Mouse (Mus musculus) hindbrain, embryonic 12.5 days (tissue): ENCODE results near the gene Mfap1b. TPM values are rescaled to one million over a fixed set of nuclear protein-coding genes. Genes with fewer than 3 reads are reported as not detected.
A peak's percentile ranks its signal among the peaks of the same experiment; 100 is the strongest.
"Not testable (repeated sequence)": the region's sequence is repeated elsewhere in the genome, so short reads cannot be mapped to it uniquely, and the experiment has no call there.

ENCODE experiments used
- ATAC-seq: fragments of 200-750 bp; cut with Nextera tagmentation; 2 replicates; pipeline ENCODE4 v1.8.0; 2017; ENCODE audit warnings: moderate TSS enrichment; ENCODE audit not compliant: low FRiP score
- H3K27ac ChIP-seq: fragments of 300-500 bp; sonication (generic); 2 replicates; pipeline ENCODE4 v1.5.1; 2016; ENCODE audit warnings: mild to moderate bottlenecking
- H3K27me3 ChIP-seq: fragments of 300-500 bp; sonication (generic); 2 replicates; pipeline ENCODE4 v1.6.1; 2016; ENCODE audit warnings: mild to moderate bottlenecking
- H3K36me3 ChIP-seq: fragments of 300-500 bp; sonication (generic); 2 replicates; pipeline ENCODE4 v1.6.1; 2016; ENCODE audit warnings: mild to moderate bottlenecking
- H3K4me1 ChIP-seq: fragments of 300-500 bp; sonication (generic); 2 replicates; pipeline ENCODE4 v1.6.1; 2016
- H3K4me2 ChIP-seq: fragments of 300-500 bp; sonication (generic); replicated peaks from 2 replicates; pipeline ENCODE4 v1.6.1; 2016; ENCODE audit warnings: mild to moderate bottlenecking
- H3K4me3 ChIP-seq: fragments of 300-500 bp; sonication (generic); 2 replicates; pipeline ENCODE4 v1.5.1; 2016; ENCODE audit warnings: mild to moderate bottlenecking
- H3K9ac ChIP-seq: fragments of 300-500 bp; sonication (generic); 2 replicates; pipeline ENCODE4 v1.6.1; 2016; ENCODE audit warnings: mild to moderate bottlenecking, moderate library complexity
- H3K9me3 ChIP-seq: fragments of 300-500 bp; sonication (generic); replicated peaks from 2 replicates; pipeline ENCODE4 v1.6.1; 2016; ENCODE audit warnings: mild to moderate bottlenecking
- WGBS: fragments of 180-500 bp; shearing (Covaris S2); methylation state at CpG from one replicate; pipeline ENCODE4 v1.1.7; 2016; 5-methylcytosine and 5-hydroxymethylcytosine counted together
- polyA plus RNA-seq: library from polyadenylated mRNA; unstranded; fragments of >200 nt; fragmentation: Nextera tagmentation; extraction: Ambion mirVana; gene quantifications from 2 replicates; pipeline ENCODE4 v1.2.1, GENCODE M21; 2016

Gene Mfap1b
- 72.4 and 75.7 TPM in 2 replicates for polyA plus RNA-seq

DNA sequence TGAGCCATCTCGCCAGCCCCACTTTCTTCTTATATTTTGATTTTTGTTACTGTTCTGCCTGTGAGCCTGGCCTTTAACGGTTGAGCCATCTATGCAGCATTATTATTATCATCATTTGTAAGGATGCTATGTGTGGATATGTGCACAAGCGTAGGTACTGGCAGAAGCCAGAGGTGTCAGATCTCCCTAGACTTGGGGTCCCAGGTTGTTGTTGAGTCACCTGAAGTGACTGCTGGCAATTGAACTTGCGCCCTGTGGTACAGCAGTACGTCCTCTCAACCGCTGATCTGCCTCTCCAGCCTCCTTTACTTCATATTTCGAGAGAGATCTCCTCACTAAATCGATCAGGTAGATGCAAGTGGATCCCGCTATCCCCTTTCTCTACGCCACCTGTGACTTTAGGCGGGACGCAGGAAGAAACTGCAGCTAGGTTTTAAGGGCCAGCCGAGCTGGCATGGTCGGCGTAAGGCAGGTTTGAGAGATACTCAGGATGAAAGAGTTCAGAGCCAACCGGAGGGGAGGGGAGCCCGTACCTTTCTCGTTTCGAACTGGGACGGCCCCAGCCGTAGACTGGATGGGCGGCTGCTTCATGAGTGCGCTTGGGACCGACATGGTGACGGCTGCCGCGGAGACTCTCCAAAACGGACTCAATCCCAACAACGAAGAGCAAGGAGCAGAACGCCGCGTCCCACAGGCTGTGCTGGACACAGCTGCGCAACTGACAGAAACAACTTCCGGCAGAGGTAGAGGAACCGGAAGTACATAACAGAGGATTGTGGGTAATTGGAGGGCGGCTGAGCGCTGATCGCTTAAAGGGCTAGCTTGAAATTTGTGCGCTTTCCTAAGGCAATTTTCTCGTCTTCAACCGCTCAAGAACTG, at the start of gene Mfap1b:
Gene Mfap1b, minus strand, starts transcription at position 767 of the 879 bp plus-strand sequence.
- not testable (repeated sequence) for H3K4me1 ChIP-seq, H3K9me3 ChIP-seq, H3K27me3 ChIP-seq, H3K36me3 ChIP-seq
- H3K4me2 ChIP-seq = peak within 1 kb of the TSS; percentile 83
- peak within 1 kb of the TSS; percentile 57 for H3K4me3 ChIP-seq
- peak within 1 kb of the TSS; percentile 67 for H3K27ac ChIP-seq
- H3K9ac ChIP-seq = peak within 1 kb of the TSS; percentile 71
- 5% methylated on average over 41 of the region's 41 CpGs for WGBS
- peak; percentile 91 for ATAC-seq

DNA sequence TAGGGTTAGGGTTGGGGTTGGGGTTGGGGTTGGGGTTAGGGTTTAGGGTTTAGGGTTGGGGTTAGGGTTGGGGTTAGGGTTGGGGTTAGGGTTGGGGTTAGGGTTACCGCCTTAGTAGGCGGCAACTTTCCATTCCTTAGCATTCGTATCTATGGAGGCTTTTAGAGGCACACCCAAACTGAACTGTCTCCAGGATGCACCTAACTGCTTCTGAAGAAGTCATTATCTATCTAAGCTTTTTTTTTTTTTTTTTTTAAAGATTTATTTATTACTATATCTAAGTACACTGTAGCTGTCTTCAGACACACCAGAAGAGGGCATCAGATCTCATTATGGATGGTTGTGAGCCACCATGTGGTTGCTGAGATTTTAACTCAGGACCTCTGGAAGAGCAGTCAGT, 49.0 kb upstream of the Mfap1b start:
- H3K9me3 ChIP-seq, H3K27ac ChIP-seq, H3K4me3 ChIP-seq, H3K9ac ChIP-seq, H3K4me1 ChIP-seq, H3K4me2 ChIP-seq, H3K27me3 ChIP-seq, ATAC-seq: not testable (repeated sequence)
- WGBS = 91% methylated on average over 3 of the region's 3 CpGs
- H3K36me3 ChIP-seq = peaks cover 26% of the 10 kb centered on the region

DNA sequence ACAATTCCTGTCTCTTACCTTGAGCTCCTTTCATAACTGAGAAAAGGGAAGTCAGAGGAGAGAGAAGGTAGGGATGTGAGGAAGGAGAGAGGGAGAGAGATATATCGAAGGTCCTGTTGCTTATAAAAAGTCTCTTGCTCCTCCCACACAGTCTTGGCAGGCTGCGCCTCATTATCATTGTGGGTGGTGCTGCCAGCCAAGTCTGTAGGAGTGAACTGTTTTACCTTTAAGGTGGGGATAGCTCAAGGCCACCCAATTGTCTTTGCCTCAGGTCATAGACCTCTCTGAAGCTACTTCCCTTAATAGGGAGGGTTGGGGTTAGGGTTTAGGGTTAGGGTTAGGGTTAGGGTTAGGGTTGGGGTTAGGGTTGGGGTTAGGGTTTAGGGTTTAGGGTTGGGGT, 48.1 kb upstream of the Mfap1b start:
- Histone ChIP-seq H3K27me3 (no peaks in the 10 kb centered on the region), H3K4me2 (no peak overlapping the region), H3K9me3 (no peaks in the 10 kb centered on the region), H3K4me1 (no peaks in the 10 kb centered on the region), H3K9ac (no peak overlapping the region), H3K27ac (no peak overlapping the region), H3K4me3 (no peak overlapping the region), H3K36me3 (peaks cover 29% of the 10 kb centered on the region)
- WGBS = 93% methylated on average over 2 of the region's 2 CpGs
- no peak for ATAC-seq

DNA sequence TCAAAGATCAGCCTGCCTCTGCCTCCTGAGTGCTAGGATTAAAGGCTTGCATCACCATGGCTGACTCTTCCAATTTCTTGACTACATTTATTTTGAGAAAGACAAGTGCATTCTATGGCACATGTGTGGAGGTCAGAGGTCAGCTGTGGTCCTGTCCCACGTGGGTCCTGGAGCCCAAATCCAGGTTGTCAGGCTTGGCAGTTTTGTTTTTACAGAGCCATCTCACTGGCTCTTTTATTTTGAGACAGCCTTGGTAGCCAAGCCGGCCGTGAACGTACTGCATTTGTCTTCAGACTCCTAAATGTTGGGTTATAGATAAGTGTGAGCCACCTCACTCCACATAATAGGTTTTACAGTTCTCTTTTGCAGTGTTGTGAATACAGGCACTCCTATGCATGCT, 44.8 kb upstream of the Mfap1b start:
- peaks cover 42% of the 10 kb centered on the region for H3K36me3 ChIP-seq
- not testable (repeated sequence) for H3K27me3 ChIP-seq

DNA sequence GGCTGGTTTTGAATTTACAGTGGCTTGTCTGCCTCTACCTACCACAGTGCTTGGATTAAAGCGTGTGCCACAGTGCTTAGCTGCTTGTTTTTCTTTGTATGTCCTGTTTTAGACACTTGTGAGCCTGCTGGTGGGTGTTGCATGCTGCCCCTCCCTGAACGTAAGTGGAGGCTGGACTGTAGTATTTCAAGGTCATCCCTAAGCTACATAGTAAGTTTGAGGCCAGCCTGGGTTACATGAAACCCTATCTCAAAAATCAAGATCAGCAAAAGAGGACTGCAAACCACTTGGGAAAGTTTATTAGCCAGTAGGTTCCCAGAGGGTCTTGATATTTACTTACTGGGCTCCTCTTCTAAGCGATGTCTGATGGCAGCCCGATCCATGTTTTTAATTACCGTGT, 44.2 kb upstream of the Mfap1b start:
- no peak overlapping the region for H3K9ac ChIP-seq

More for the DNA sequence above, 44.8 kb upstream of the Mfap1b start:
- not testable (repeated sequence) for H3K27ac ChIP-seq, H3K4me3 ChIP-seq, H3K4me2 ChIP-seq, ATAC-seq, H3K9ac ChIP-seq, H3K9me3 ChIP-seq, H3K4me1 ChIP-seq
- 94% methylated on average over 4 of the region's 4 CpGs for WGBS

DNA sequence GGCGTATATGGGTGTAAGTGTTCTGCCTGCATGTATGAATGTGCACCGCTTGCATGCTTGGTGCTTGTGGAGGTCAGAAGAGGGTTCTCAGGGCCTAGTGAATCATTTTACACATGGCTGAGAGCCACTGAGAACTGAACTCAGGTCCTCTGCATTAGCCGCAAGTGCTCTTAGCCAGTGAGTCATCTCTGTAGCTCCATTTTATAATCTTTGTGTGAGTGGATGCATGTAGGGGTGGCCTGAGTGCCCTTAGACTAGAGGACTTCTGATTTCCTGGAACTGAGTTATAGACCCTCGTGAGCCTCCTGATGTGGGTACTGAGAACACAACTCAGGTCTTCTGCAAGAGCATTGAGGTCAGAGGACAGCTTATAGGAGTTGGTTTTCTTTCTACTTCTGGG, 40.3 kb upstream of the Mfap1b start:
- no peaks in the 10 kb centered on the region for H3K27me3 ChIP-seq
- no peak for ATAC-seq
- WGBS = 97% methylated on average over 4 of the region's 4 CpGs
- H3K4me2 ChIP-seq = no peak overlapping the region
- no peak overlapping the region for H3K4me3 ChIP-seq
- no peak overlapping the region for H3K27ac ChIP-seq
- H3K36me3 ChIP-seq = peaks cover 42% of the 10 kb centered on the region
- no peak overlapping the region for H3K9ac ChIP-seq
- peaks cover 6% of the 10 kb centered on the region for H3K4me1 ChIP-seq
- no peaks in the 10 kb centered on the region for H3K9me3 ChIP-seq

More for the DNA sequence above, 44.2 kb upstream of the Mfap1b start:
- Histone ChIP-seq H3K4me3 (no peak overlapping the region), H3K9me3 (no peaks in the 10 kb centered on the region), H3K4me1 (no peaks in the 10 kb centered on the region), H3K27ac (no peak overlapping the region), H3K36me3 (peaks cover 42% of the 10 kb centered on the region), H3K4me2 (no peak overlapping the region), H3K27me3 (no peaks in the 10 kb centered on the region)
- 97% methylated on average over 5 of the region's 5 CpGs for WGBS
- ATAC-seq = no peak

DNA sequence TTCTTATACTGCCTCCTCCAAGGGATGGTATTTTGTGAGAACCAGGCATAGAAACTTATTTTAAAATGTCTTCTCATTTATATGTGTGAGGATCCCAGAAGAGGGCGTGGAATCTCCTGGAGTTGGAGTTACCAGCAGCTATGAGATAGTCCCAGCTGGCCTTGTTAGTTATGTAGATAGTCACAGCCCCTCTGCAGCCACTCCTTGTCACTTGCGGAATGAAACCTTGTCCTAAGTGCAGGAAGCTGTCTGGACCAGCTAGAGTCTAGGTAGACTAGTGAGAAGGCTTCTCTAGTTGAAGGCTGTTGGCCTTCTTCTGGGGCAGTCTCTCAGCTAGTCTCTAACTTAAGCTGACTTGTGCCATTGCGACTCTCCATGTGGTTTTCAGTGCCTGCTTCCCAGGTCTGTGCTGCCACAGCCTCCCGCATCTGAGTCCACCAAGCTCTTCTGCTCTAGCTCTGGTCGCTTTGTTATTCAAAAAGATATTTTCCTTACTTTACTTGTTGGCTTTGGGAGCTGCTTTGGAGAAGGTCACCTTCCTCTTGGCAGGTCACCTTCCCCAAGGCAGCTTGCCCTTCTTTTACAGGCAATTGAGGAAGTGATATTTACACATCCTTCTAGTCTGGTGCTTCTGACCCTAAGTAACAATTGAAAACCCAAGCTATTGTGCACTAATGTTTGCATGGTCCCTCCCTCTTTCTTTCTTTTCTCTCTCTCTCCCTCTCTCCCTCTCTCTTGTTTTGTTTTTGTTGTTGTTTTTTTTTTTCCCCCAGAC, 39.3 kb upstream of the Mfap1b start:
- not testable (repeated sequence) for H3K9me3 ChIP-seq, H3K9ac ChIP-seq, H3K4me1 ChIP-seq, H3K27ac ChIP-seq, ATAC-seq, H3K4me3 ChIP-seq, H3K27me3 ChIP-seq, H3K4me2 ChIP-seq
- H3K36me3 ChIP-seq = peaks cover 39% of the 10 kb centered on the region
- 97% methylated on average over 5 of the region's 5 CpGs for WGBS

DNA sequence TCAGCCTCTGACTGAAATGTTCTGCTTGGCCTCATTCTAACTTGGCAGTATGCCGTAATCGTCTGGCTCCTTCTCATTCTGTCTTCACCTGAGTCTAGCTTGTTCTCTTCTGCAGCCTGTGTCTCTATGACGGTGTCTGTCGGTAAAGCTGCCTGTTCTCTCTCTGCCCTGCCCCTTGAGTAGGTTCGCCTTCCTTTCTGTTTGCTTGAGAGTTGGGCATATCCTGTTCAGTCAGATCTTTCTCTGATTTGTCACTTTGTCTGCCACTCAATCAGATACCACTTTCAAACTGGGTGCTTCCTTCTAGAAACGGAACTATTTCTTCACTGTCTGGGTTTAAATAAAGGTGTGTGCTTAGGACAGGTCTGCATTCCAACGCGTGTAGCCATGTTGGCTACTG, 37.5 kb upstream of the Mfap1b start:
- H3K4me3 ChIP-seq = no peak overlapping the region
- H3K4me1 ChIP-seq = peaks cover 19% of the 10 kb centered on the region
- peaks cover 30% of the 10 kb centered on the region for H3K36me3 ChIP-seq
- WGBS = 96% methylated on average over 8 of the region's 8 CpGs
- no peak overlapping the region for H3K4me2 ChIP-seq
- no peak overlapping the region for H3K27ac ChIP-seq
- H3K9ac ChIP-seq = no peak overlapping the region
- no peak for ATAC-seq
- H3K27me3 ChIP-seq = no peaks in the 10 kb centered on the region
- H3K9me3 ChIP-seq = no peaks in the 10 kb centered on the region

DNA sequence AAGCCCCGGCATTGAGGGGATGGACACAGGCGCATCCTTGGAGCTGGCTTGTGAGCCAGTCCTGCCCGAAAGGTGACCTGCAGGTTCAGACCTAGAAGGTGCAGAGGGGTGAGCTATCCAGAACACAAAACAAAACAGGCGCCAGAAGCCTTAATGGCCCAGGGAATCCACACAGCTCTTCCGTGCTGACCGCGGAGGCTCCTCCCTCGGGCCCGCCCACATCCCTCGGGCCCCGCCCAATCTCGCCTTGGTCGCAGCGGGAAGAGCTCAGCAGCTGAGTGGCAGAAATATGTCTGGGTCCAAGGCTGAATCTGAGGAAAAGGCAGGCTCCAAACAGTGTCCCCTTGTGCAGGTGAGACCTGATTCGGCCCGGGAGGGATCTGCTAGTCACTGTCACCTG, 35.7 kb upstream of the Mfap1b start:
- Histone ChIP-seq H3K9ac (0 out of 2 replicates have a peak overlapping the region, but pooled peaks have one; percentile 51), H3K27ac (no peak overlapping the region)
- ATAC-seq = peak; percentile 63

DNA sequence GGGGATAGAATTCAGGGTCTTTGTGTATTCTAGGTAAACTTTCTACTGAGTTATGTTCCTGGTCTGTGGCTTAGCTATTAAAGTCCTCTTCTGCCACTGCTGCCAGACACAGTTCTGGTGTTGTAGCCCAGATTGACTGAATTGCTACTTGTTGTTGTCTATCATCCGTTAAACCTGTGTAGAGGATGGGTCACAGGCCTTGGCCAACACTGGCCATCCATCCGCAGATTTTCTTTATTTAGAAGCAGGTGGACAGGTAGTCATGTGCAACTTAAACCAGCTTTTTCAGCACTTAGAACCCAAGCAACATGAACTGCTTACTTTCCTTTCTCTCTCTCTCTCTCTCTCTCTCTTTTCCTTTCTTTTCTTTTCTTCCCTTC, 34.1 kb upstream of the Mfap1b start:
- peak overlapping the region; percentile 60 for H3K4me2 ChIP-seq
- no peaks in the 10 kb centered on the region for H3K9me3 ChIP-seq
- H3K27ac ChIP-seq = no peak overlapping the region
- H3K4me3 ChIP-seq = peak overlapping the region; percentile 60
- peaks cover 19% of the 10 kb centered on the region for H3K4me1 ChIP-seq
- no peak for ATAC-seq
- peak overlapping the region; percentile 24; the same call in 1 of the 2 replicates for H3K9ac ChIP-seq
- H3K27me3 ChIP-seq = no peaks in the 10 kb centered on the region
- peaks cover 14% of the 10 kb centered on the region for H3K36me3 ChIP-seq
- WGBS = 91% methylated on average over 2 of the region's 2 CpGs

More for the DNA sequence above, 35.7 kb upstream of the Mfap1b start:
- Histone ChIP-seq H3K4me3 (peak overlapping the region; percentile 28), H3K4me2 (peak overlapping the region; percentile 49), H3K9me3 (no peaks in the 10 kb centered on the region), H3K27me3 (no peaks in the 10 kb centered on the region), H3K36me3 (peaks cover 20% of the 10 kb centered on the region), H3K4me1 (peaks cover 19% of the 10 kb centered on the region)
- 22% methylated on average over 16 of the region's 16 CpGs for WGBS

DNA sequence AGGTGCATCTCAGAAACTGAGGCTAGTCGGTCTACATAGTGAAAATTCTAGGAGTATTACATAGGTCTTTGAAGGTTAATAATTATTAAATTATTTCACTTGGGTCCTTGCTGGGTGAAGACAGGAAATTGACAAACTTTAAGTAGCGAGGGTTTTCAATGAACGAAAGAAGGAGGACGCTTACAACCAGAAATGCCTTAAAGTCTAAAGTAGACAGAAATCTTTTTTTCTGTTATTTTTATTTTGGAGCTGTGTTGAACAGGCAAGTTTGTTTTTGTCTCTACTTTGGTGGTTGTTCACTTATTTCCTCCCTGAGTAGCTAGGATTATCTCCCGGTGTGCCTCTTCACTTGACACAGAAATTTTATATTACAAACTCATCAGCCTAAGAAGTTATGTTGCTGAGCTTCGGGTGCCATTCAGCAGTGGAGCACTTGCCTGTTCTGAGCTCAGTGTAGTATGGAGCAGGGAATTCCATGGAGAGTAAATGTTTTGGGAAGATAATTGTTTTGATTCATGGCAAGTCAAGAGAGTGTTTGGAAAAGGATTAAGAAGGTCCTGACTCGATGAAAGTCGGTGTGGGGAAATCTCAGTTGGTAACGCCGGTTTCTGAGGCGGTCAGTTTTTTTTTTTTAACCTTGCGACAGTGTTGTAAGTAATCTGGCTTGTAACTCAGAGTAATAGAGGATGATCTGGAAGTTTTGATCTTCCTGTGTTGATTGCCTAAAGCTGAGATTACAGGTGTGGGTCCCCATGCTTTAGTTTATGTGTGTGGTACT, 33.5 kb upstream of the Mfap1b start:
- Histone ChIP-seq H3K9me3 (no peaks in the 10 kb centered on the region), H3K4me2 (peak overlapping the region; percentile 60), H3K36me3 (peaks cover 11% of the 10 kb centered on the region), H3K9ac (peak overlapping the region; percentile 57), H3K4me3 (peak overlapping the region; percentile 60), H3K4me1 (peaks cover 19% of the 10 kb centered on the region), H3K27me3 (no peaks in the 10 kb centered on the region), H3K27ac (no peak overlapping the region)
- ATAC-seq = no peak
- WGBS = 32% methylated on average over 12 of the region's 12 CpGs
